Mouse (Mus musculus) yolk sac, embryonic 10.5 days (tissue): ENCODE measurements at regions not wholly inside any gene's neighbourhood (a gene's known extent, or its start where the extent isn't known, plus 50 kb on each side); places are given as distances from the start of the nearest gene placed in this dataset.
"Not testable (repeated sequence)": the region's sequence is repeated elsewhere in the genome, so short reads cannot be mapped to it uniquely, and the experiment has no call there.

ENCODE experiments used
- DNase-seq: peaks from one replicate; pipeline ENCODE4 v3.0.0-alpha.2; 2017; ENCODE audit warnings: low spot score

GRCm38 (mm10) chr19:27694478-27694877 lies 264.9 kb upstream of the Pum3 start:
- no peak for DNase-seq

GRCm38 (mm10) chr19:27693706-27694105 lies 264.1 kb upstream of the Pum3 start:
- no peak for DNase-seq

- no peak for DNase-seq
Observed at GRCm38 (mm10) chr19:27692944-27693343, 263.3 kb upstream of the Pum3 start.

- DNase-seq: no peak
Observed at GRCm38 (mm10) chr19:27683426-27683825, 253.8 kb upstream of the Pum3 start.

- no peak for DNase-seq
Observed at GRCm38 (mm10) chr19:27679427-27679826, 249.8 kb upstream of the Pum3 start.

GRCm38 (mm10) chr19:27672679-27673190 lies 243.1 kb upstream of the Pum3 start:
- DNase-seq: no peak

GRCm38 (mm10) chr19:27663296-27663695 lies 233.7 kb upstream of the Pum3 start:
- no peak for DNase-seq

GRCm38 (mm10) chr19:27641001-27641400 lies 211.4 kb upstream of the Pum3 start:
- no peak for DNase-seq

- no peak for DNase-seq
Observed at GRCm38 (mm10) chr19:27633105-27633504, 203.5 kb upstream of the Pum3 start.

GRCm38 (mm10) chr19:27627626-27628025 lies 198.0 kb upstream of the Pum3 start:
- DNase-seq: no peak

GRCm38 (mm10) chr19:27617522-27617921 lies 187.9 kb upstream of the Pum3 start:
- no peak for DNase-seq

- no peak for DNase-seq
Observed at GRCm38 (mm10) chr19:27606933-27607332, 177.3 kb upstream of the Pum3 start.

- no peak for DNase-seq
Observed at GRCm38 (mm10) chr19:27603296-27603695, 173.7 kb upstream of the Pum3 start.

GRCm38 (mm10) chr19:27601551-27601950 lies 171.9 kb upstream of the Pum3 start:
- no peak for DNase-seq

GRCm38 (mm10) chr19:27600386-27600785 lies 170.8 kb upstream of the Pum3 start:
- DNase-seq: not testable (repeated sequence)

GRCm38 (mm10) chr19:27599639-27600308 lies 170.1 kb upstream of the Pum3 start:
- DNase-seq: no peak

- no peak for DNase-seq
Observed at GRCm38 (mm10) chr19:27598350-27598749, 168.7 kb upstream of the Pum3 start.

- no peak for DNase-seq
Observed at GRCm38 (mm10) chr19:27585566-27585965, 155.9 kb upstream of the Pum3 start.

- DNase-seq: no peak
Observed at GRCm38 (mm10) chr19:27582111-27582500, 152.5 kb upstream of the Pum3 start.

GRCm38 (mm10) chr19:27581362-27582110 lies 151.9 kb upstream of the Pum3 start:
- no peak for DNase-seq

GRCm38 (mm10) chr19:27576478-27576877 lies 146.9 kb upstream of the Pum3 start:
- DNase-seq: no peak

- DNase-seq: no peak
Observed at GRCm38 (mm10) chr19:27566929-27567328, 137.3 kb upstream of the Pum3 start.

GRCm38 (mm10) chr19:27566060-27566459 lies 136.4 kb upstream of the Pum3 start:
- no peak for DNase-seq
